Mouse (Mus musculus) ES-E14 (cell line): ENCODE measurements around the gene Trip10. TPM values are rescaled to one million over a fixed set of nuclear protein-coding genes. Genes with fewer than 3 reads are reported as not detected.
A peak's percentile ranks its signal among the peaks of the same experiment; 100 is the strongest.

Source experiments
- DNase-seq: peaks from one replicate; pipeline ENCODE4 v3.0.0-alpha.2; 2013; ENCODE audit warnings: low read depth, low spot score
- H3K27ac ChIP-seq: 2 replicates; pipeline ENCODE4 v1.5.1; 2012; ENCODE audit warnings: low read depth, mild to moderate bottlenecking, low read length, moderate library complexity, mixed read lengths; ENCODE audit not compliant: poor library complexity, insufficient read depth, severe bottlenecking
- H3K36me3 ChIP-seq: 2 replicates; pipeline ENCODE4 v1.6.1; 2012; ENCODE audit warnings: mild to moderate bottlenecking, low read length, moderate library complexity, mixed read lengths; ENCODE audit not compliant: control insufficient read depth, poor library complexity, insufficient read depth, severe bottlenecking
- H3K4me1 ChIP-seq, 2 experiments: fragments of 150-350 bp in 1 of 2; sonication (generic) in 1 of 2; 2 replicates each; pipeline ENCODE4 v1.6.1; 2012; ENCODE audit warnings: low read length in 2 of 2, mild to moderate bottlenecking in 1 of 2, mixed read lengths in 1 of 2; ENCODE audit not compliant: control insufficient read depth in 2 of 2, insufficient read depth in 2 of 2, poor library complexity in 1 of 2
- H3K4me3 ChIP-seq, 2 experiments: fragments of 150-350 bp in 1 of 2; sonication (generic) in 1 of 2; 2 replicates each; pipeline ENCODE4 v1.5.1; 2012; ENCODE audit warnings: low read length in 2 of 2, low read depth in 1 of 2, mild to moderate bottlenecking in 1 of 2, mixed read lengths in 1 of 2; ENCODE audit not compliant: insufficient read depth in 1 of 2, poor library complexity in 1 of 2, severe bottlenecking in 1 of 2
- H3K9ac ChIP-seq: 2 replicates; pipeline ENCODE4 v1.6.1; 2012; ENCODE audit warnings: low read depth, mild to moderate bottlenecking, low read length, mixed read lengths; ENCODE audit not compliant: poor library complexity, insufficient read depth, severe bottlenecking
- H3K9me3 ChIP-seq: fragments of 150-350 bp; sonication (generic); 2 replicates; pipeline ENCODE4 v1.6.1; 2012; ENCODE audit warnings: low read depth, mild to moderate bottlenecking, low read length; ENCODE audit not compliant: control insufficient read depth, insufficient read depth
- CHD2 ChIP-seq: IDR thresholded peaks from 2 replicates; pipeline ENCODE4 v1.6.1; 2014; ENCODE audit warnings: mild to moderate bottlenecking, low read depth, low read length, inconsistent platforms
- HCFC1 ChIP-seq: IDR thresholded peaks from 2 replicates; pipeline ENCODE4 v1.6.1; 2012; ENCODE audit warnings: low read length, inconsistent platforms, borderline replicate concordance; ENCODE audit not compliant: insufficient read depth
- MAFK ChIP-seq: IDR thresholded peaks from 2 replicates; pipeline ENCODE4 v1.6.1; 2014; ENCODE audit warnings: mild to moderate bottlenecking, low read depth, low read length, inconsistent platforms; ENCODE audit not compliant: insufficient read depth
- ZC3H11A ChIP-seq: IDR thresholded peaks from 2 replicates; pipeline ENCODE4 v1.6.1; 2012; ENCODE audit warnings: low read depth, mild to moderate bottlenecking, inconsistent platforms, low read length, borderline replicate concordance
- ZNF384 ChIP-seq: IDR thresholded peaks from 2 replicates; pipeline ENCODE4 v1.6.1; 2012; ENCODE audit warnings: low read depth, low read length, inconsistent platforms
- in situ Hi-C, 2 experiments: fragments of 600-800 bp; cut with MboI; formaldehyde crosslinking; loops; one replicate each; pipeline ENCODE4 v1.15.1; 2025; ENCODE audit warnings: low sequenced_read_pairs in 2 of 2, inconsistent platforms in 1 of 2; ENCODE audit not compliant: unreplicated experiment in 2 of 2
- total RNA-seq: library from RNA; depleted of rRNA; stranded (reverse); fragments of 300-350 nt; gene quantifications from 2 replicates; pipeline ENCODE4 v1.2.3, GENCODE M21; 2012

Gene Trip10
- total RNA-seq, 1 experiment: 40.6 TPM

- no peaks in the 10 kb centered on the region for H3K36me3 ChIP-seq
- peak; percentile 42 for DNase-seq
- H3K4me1 ChIP-seq: peaks cover 5 to 18% of the 10 kb centered on the region in 2 experiments; a peak in 3 of 4 replicates
- in situ Hi-C loops: no loop called here
- TF ChIP-seq MAFK (no peak), HCFC1 (no peak), CHD2 (no peak), ZC3H11A (no peak), ZNF384 (no peak)
- H3K4me3 ChIP-seq: no peak overlapping the region
- no peaks in the 10 kb centered on the region for H3K9me3 ChIP-seq
- H3K27ac ChIP-seq: no peak overlapping the region
- H3K9ac ChIP-seq: no peak overlapping the region
Measured at GRCm38 (mm10) chr17:57273846-57274245, 24.6 kb downstream of the Trip10 start.

GRCm38 (mm10) chr17:57274686-57275085 is 25.4 kb downstream of the Trip10 start:
- no peaks in the 10 kb centered on the region for H3K36me3 ChIP-seq
- peak overlapping the region; percentile 72 to 86 for H3K4me3 ChIP-seq
- no peak overlapping the region for H3K9ac ChIP-seq
- DNase-seq: no peak
- in situ Hi-C loops: no loop called here
- peaks cover 5 to 24% of the 10 kb centered on the region in 2 experiments; a peak in 3 of 4 replicates for H3K4me1 ChIP-seq
- no peak for TF ChIP-seq HCFC1
- TF ChIP-seq ZNF384: no peak
- TF ChIP-seq MAFK: no peak
- TF ChIP-seq CHD2: no peak
- TF ChIP-seq ZC3H11A: no peak
- no peaks in the 10 kb centered on the region for H3K9me3 ChIP-seq
- no peak overlapping the region for H3K27ac ChIP-seq

- no peak for TF ChIP-seq ZNF384
- TF ChIP-seq ZC3H11A: no peak
- TF ChIP-seq MAFK: no peak
- no peak for TF ChIP-seq CHD2
- TF ChIP-seq HCFC1: no peak
- peak; percentile 69 for DNase-seq
- in situ Hi-C loops: no loop called here
Measured at GRCm38 (mm10) chr17:57275111-57275996, 26.1 kb downstream of the Trip10 start.

GRCm38 (mm10) chr17:57275997-57276351 is 26.7 kb downstream of the Trip10 start:
- Histone ChIP-seq H3K9ac (no peak overlapping the region), H3K36me3 (no peaks in the 10 kb centered on the region), H3K27ac (no peak overlapping the region), H3K4me3 (peak overlapping the region; percentile 72 to 86; a peak in 3 of 4 replicates), H3K9me3 (no peaks in the 10 kb centered on the region), H3K4me1 (peaks cover 5 to 25% of the 10 kb centered on the region in 2 experiments; a peak in 3 of 4 replicates)
- in situ Hi-C loops: no loop called here
- no peak for TF ChIP-seq CHD2
- TF ChIP-seq ZC3H11A: no peak
- no peak for TF ChIP-seq ZNF384
- TF ChIP-seq HCFC1: no peak
- TF ChIP-seq MAFK: no peak
- DNase-seq: no peak

More at GRCm38 (mm10) chr17:57275111-57275996, 26.1 kb downstream of the Trip10 start:
- Histone ChIP-seq H3K27ac (no peak overlapping the region), H3K9me3 (no peaks in the 10 kb centered on the region), H3K36me3 (no peaks in the 10 kb centered on the region), H3K4me3 (peak overlapping the region; percentile 72 to 86), H3K9ac (peak overlapping the region; percentile 46), H3K4me1 (peaks cover 5 to 25% of the 10 kb centered on the region in 2 experiments; a peak in 3 of 4 replicates)
